Mouse (Mus musculus) gastrocnemius, postnatal 4 days (tissue): Measurements from ENCODE around the gene Mettl8. TPM values are rescaled to one million over a fixed set of nuclear protein-coding genes. Genes with fewer than 3 reads are reported as not detected.

Source experiments
- DNase-seq, 2 experiments: peaks; one replicate each; pipeline ENCODE4 v3.0.0; 2021 to 2022; ENCODE audit warnings: low spot score in 2 of 2, mixed read lengths in 2 of 2
- total RNA-seq, 2 experiments: library from RNA; stranded (reverse); gene quantifications; 2 replicates each; pipeline ENCODE4 v1.2.3; 2021

Gene Mettl8
- total RNA-seq, 2 experiments from 2014 or later: 8.0 to 10.6 TPM

DNA sequence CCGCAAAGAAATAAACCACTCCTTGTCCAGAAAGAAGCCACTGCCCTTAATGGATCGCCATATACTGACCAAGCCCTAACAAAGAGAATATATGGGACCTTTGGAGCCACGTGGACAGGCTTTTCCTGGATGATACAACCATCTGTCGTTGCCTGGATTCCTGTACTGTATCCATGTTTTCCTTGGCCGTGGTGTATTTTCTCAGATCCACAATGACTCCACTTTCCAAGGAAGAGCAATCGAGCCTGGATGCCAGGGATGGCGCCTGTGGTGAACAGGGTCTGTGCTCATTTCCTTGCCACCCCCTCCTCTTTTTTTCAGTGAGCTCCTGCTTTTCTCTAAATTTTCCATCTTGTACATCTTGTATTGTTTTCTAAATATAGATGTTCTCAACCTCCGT, 120.6 kb downstream of the Mettl8 start:
- no peak for DNase-seq

- DNase-seq: no peak
Measured at GRCm38 (mm10) chr2:70933516-70933915, 121.9 kb downstream of the Mettl8 start.

- no peak for DNase-seq
Measured at GRCm38 (mm10) chr2:70932965-70933364, 122.4 kb downstream of the Mettl8 start.

GRCm38 (mm10) chr2:70930631-70931288, 124.6 kb downstream of the Mettl8 start:
- DNase-seq: no peak

DNA sequence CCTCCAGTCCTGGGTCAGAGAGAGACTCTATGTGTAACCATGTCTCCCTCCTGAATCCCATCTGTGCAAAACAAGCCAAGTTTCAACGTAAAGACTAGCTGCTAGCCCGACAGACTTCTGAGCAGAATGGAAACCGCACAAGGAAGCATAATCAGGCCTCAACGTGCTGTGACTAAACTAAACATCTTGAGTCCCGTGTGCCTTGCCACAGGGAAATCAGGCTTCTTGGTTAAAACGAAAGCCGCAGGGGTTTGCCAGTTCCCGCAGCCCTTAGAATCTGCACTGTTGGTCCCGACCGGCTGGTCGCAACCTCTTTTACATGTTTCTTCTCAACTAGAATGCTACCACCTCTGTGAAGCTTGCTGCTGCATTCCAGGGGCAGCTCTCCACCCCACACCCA, 125.7 kb downstream of the Mettl8 start:
- no peak for DNase-seq

- no peak for DNase-seq
Measured at GRCm38 (mm10) chr2:70924049-70924448, 131.3 kb downstream of the Mettl8 start.

DNA sequence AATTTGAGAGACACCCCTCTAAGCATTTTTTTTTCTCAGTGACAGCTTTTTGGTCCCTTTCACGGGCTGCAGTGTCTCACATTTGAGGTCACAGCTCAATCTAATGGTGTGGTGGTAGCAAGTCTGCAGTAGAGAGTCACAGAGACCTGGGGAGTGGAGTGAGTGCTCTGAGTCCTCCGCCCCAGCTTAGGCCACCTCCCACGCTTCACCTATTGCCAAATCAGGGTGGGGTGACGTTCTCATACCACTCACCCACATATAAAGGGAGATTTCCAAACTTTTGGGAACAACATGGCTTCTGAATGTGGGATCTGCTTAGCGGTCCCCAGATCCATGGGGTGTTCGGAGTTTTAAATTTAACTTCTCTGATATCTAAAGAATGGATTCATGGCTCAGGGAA, 132.6 kb downstream of the Mettl8 start:
- DNase-seq: no peak

DNA sequence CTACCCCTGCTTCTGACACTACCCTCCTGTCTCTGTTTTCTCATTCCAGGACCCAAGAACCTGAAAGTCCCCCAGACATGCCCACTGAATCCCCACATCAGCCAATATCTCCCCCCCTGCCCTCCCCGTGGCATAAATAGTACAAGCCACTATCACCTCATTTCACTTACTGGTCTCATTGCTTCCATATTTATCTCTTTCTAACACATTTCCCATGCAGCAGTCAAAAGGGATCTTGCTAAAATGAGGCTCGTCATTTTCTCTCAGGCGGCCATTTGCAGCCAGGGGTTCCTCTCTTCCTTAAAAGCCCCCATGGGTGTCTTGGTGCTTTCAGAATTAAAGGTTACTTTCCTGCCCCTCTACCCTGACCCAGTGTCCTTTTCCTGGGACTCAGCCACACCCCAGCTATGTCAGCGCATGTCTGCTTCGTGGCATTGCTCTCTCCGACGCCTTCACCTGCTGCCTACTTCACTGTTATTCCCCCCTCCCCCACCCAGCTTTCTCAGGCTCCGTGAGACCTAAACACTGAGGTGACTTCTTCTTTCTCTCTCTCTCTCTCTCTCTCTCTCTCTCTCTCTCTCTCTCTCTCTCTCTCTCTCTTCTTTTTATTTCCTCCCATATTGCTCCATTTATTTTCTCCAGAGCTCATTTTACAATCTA, 134.3 kb downstream of the Mettl8 start:
- no peak for DNase-seq

DNA sequence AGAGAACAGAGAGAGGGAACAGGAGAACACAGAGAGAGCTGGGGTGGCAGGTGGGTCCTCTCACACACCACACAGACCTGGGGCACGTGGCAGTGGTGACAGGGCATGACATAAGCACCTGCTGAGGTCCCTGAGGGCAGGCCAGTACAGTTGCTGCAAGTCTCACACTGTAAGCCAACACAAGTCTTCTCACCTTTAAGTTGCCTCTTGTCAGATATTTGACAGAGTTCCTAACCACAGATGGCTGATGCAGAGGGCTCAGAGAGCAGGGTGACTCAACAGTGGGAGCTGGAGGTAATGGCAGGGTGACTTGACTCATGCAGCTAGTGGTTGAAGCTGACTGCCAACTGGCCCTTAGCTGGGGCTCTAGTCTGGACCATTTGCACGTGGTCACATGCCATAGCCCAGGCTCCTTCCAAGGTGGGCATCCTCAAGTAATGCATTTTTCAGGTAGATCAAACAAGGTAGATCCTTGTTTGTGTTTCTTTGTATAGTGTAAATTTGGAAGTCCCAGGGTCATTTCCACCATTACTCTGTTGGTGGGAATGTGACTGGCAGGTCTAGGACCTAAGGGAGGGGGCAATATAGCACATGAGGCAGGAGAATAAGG, 135.4 kb downstream of the Mettl8 start:
- DNase-seq: no peak

GRCm38 (mm10) chr2:70918516-70918915, 136.9 kb downstream of the Mettl8 start:
- no peak for DNase-seq

Other genes with a start within 250 kb of the Mettl8 start
- 10 to 100 TPM; 43.4 to 52.1 TPM for gene Tlk1, start 229.9 kb downstream of the Mettl8 start, total RNA-seq
- 1 to 10 TPM; 7.9 TPM for gene Dcaf17, start 255 bp downstream of the Mettl8 start, total RNA-seq
- gene Cybrd1, start 62.3 kb upstream of the Mettl8 start, total RNA-seq: 1 to 10 TPM; 5.5 to 7.0 TPM
- gene Dync1i2, start 156.1 kb upstream of the Mettl8 start, total RNA-seq: 10 to 100 TPM; 75.4 to 75.5 TPM